Mouse (Mus musculus): ENCODE measurements around the gene Klk7.
A peak's percentile ranks its signal among the peaks of the same experiment; 100 is the strongest.

The Klk7 gene

GRCm38 (mm10) chr7:43810994-43811393 is at the start of gene Klk7:
TSS of gene Klk7 (plus strand) at chr7:43811294.
- no peak for DNase-seq

GRCm38 (mm10) chr7:43766484-43766883 is 44.6 kb upstream of the Klk7 start:
- DNase-seq = no peak

DNA sequence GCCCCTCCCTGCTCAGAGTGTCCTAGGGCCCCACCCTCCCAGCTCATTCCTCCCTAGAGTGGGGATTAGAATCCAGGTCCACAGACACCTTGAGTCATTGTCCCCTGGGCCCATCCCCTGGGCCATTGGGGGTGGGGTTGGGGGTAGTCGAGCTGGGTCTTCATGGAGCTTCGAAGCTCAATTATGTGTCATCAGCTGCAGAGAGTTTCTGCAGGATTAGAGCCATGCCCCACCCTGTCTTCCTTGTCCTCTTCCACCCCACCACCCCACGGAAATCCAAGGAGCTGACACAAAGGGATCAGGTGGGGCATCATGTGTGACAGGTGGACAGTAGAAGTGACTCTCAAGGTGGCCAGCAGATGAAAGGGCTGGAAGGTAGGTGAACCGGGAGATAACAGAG is 42.5 kb upstream of the Klk7 start, which contains the start of gene Klk12:
TSS of gene Klk12 (plus strand) at position 301 of the 400 bp plus-strand sequence.
- no peak for DNase-seq

GRCm38 (mm10) chr7:43769636-43770035 is 41.5 kb upstream of the Klk7 start:
- no peak for DNase-seq

DNA sequence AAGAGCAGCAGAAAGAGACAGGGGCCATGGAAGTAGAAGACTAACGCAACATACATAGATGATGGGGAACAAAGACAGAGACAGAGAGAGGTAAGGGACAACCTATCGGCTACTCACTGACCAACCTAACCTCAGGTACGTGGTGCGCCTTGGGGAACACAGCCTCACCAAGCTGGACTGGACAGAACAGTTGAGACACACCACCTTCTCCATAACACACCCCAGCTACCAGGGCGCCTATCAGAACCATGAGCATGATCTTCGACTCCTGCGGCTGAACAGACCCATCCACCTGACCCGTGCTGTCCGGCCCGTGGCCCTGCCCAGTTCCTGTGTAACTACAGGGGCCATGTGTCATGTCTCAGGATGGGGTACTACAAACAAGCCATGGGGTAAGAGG is 40.4 kb upstream of the Klk7 start:
- no peak for DNase-seq

GRCm38 (mm10) chr7:43771916-43772315 is 39.2 kb upstream of the Klk7 start:
- DNase-seq = no peak

DNA sequence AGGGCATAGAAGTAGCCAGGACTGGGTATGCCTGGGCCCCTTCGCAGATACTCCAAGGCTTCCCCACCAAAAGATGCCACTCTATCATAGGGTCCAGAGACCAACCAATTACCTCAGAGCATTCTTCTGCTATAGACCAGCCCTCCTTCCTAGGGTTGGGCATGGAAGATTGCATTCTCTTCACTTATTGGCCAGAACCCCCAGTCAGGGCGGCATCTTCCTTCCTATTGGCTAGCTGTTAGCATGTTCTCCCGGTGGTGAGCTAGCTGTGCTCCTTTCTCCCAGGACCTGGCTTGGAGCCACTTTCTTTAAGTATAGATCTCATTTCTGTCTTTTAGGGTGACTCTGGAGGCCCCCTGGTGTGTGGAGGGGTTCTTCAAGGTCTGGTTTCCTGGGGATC is 38.2 kb upstream of the Klk7 start:
- no peak for DNase-seq

DNA sequence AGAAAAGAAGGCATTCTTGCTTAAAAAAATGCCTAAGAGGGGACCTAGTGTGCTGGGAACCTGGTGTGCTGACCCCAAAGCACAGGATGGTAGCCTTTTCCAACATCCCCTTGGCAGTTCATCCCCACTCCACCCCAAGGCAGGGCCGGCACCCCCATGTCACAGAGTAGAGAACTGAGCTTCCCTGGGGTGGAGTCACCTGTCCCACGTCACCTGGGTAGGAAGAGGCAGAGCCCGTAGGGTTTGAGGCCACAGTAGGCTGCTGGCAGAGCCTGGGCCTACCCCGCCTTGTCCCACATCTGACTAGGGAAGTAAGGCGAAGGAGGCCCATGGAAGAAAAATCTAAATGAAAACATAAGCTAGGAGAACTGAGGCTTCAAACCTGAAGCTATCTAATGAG is 36.7 kb upstream of the Klk7 start, which contains the start of gene Klk11:
TSS of gene Klk11 (plus strand) at position 241 of the 400 bp plus-strand sequence.
- no peak for DNase-seq

GRCm38 (mm10) chr7:43774802-43775201 is 36.3 kb upstream of the Klk7 start:
- DNase-seq = no peak

DNA sequence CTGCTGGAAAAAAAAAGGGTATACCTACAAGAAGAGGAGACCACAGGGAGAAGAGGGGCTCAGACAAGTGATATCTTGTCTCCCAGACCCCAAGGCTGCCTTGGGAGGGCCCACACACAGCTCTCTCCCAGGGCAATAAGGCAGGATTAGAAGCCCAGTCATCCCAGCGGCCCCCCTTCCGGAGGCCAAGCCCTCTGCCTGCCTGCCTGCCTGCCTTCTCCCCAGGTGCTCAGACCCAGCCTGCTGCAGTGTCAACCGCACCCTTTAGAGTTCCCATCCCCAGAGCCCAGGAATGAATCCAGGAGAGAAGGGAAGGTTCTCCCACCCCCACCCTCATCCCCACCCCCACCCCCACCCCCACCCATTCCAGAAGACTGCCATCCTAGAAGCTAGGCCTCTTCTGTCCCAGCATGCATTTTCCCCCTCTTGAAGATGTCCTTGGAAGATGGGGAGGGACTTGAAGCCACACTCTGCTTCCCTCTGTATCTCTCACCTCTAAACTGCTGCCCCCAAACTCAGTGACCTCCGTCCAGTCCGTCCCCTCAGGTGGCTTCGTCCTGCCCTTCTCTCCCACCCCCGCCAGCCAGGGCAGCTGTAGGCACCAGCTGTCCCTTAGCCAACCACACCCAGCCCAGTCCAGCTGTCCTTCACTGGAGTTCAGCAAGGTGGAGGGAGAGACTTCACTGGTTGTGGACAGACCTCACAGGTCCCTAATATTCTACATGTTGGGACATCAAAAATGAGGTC is 35.6 kb upstream of the Klk7 start:
- DNase-seq = no peak

- DNase-seq = no peak
Observed at GRCm38 (mm10) chr7:43776506-43776905, 34.6 kb upstream of the Klk7 start.

DNA sequence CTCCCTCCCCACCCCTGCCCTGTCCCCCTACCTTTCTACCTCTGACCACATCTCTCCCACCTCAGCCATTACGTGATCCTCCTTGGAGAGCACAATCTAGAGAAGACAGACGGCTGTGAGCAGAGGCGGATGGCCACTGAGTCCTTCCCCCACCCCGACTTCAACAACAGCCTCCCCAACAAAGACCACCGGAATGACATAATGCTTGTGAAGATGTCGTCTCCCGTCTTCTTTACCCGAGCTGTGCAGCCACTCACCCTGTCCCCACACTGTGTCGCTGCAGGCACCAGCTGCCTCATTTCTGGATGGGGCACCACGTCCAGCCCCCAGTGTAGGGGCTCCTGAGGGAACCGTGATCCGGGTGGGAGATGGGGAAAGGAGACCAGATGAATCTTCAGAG is 33.7 kb upstream of the Klk7 start:
- no peak for DNase-seq

DNA sequence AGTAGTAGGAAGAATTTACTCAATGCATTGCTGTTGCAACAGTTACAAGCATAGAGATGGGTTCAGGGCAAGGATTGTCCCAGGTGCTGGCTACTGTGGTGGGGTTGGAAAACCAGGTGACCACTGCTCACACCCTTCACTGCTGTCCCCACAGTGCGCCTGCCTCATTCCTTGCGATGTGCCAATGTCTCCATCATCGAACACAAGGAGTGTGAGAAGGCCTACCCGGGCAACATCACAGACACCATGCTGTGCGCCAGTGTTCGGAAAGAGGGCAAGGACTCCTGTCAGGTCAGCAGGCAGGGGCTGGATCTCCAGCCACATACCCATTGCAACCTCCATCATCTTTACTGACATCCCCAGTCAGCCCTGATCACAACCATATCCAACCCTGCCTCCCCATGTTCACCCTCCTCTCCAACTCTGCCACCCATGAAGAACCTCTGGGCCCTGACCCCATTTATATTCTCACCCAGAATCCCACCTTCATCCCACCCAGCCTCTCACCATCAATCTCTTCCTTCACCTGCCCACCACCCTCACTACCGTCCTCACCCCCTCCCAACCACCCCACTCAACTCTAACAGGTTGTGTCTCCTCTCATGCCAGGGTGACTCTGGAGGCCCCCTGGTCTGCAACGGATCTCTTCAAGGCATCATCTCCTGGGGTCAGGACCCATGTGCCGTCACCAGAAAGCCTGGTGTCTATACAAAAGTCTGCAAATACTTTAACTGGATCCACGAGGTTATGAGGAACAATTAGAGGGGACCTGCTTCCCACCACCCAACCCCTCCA is 32.7 kb upstream of the Klk7 start:
- DNase-seq = no peak

GRCm38 (mm10) chr7:43780241-43780640 is 30.9 kb upstream of the Klk7 start:
- no peak for DNase-seq

- DNase-seq = no peak
Observed at GRCm38 (mm10) chr7:43780746-43781145, 30.3 kb upstream of the Klk7 start, which contains the start of gene Klk10. TSS of gene Klk10 (plus strand) at chr7:43781035.

DNA sequence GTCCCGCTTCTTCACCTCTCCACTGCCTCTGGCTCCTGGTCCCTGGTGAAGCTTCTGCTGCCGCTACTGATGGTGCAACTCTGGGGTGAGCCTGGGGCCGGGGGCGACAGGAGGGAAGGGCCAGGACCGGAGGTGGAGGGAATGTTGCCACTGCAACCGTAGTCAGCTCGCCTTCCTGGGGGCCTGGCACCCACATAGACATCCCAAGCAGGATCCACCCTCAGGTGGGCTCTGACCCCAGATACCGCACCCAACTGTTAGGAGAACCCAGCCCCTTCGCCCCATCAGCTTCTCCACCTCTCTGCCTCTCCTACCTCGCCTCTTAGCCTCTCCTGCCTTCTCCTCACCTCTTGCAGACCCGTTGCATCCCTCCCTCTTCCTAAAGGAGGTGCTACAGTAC is 29.6 kb upstream of the Klk7 start:
- DNase-seq = no peak

GRCm38 (mm10) chr7:43782275-43783265 is 28.5 kb upstream of the Klk7 start:
- DNase-seq = peak; percentile 67

DNA sequence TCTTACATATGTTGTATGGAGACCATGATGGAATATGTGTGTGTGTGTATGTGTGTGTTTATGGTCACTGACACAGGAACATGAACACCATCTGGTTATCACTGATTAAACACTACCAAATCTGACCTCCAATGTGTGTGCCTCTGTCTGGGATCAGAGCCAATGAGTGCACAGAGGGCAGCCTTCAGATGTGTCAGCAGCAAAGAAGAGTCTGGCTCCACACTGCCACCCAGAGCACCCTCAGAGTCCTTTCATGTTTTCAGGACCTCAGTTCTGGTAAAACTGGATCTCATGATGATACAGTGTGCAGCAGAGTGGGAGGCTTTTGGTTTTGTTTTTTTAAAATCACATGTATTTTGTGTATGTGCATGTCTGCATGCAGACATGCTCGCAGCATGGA is 25.8 kb upstream of the Klk7 start:
- DNase-seq = no peak

DNA sequence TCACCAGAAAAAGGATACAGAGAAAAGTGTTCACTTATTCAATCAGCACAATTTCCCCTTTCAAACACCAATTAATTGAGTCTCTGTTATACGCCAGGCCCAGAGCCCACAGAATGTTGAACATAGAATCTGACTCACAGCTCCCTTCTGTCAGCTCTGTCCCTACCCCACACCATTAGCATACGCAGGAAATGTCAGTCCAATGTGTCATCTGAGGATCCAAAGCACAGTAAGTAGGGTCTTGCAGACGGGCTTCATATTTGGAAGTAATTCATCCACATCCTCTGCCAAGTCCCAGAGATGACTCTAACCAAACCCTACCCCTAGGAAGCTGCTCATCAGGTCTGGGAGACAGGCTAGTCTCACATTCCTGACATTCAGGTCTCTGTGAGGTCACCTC is 23.0 kb upstream of the Klk7 start:
- DNase-seq = no peak

DNA sequence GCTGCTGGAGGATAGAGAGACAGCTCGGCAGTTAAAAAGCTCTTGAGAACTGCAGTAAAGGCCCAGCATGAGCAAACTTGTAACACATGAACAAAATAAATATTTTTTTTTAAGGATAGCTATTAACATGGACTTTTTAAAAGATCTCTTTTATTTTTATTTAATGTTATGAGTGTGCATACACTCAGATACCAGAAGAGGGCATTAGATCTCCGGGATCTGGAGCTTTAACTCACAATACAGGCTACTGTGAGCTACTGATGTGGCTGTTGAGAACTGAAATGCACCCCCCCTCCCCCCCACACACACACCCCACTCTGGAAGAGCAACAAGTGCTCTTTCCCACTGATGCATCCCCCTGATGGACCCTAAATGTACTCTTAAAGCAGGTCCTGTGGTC is 21.8 kb upstream of the Klk7 start:
- no peak for DNase-seq

DNA sequence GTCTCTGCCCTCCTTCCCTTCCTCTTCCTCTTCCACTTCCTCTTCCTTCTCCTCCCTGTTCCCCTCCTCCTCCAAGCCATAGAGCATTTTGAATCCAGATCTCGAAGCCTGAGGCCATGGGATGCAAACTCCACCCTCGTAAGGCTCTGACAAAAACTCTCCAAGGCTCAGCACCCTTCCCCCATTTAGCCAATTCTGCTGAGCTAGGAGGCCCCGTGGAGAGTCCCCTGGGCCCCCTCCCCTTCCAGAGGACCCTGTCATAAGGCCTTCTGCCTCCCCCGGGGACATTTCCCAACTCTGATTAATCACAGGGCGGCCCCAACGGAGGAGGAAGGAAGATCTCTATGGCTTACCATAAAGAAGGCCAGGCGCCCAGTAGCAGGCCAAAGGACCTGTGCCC is 19.5 kb upstream of the Klk7 start, which contains the start of gene Klk9:
TSS of gene Klk9 (plus strand) at position 301 of the 400 bp plus-strand sequence.
- no peak for DNase-seq

GRCm38 (mm10) chr7:43796355-43796754 is 14.7 kb upstream of the Klk7 start:
- DNase-seq = no peak

GRCm38 (mm10) chr7:43797333-43797769 is 13.7 kb upstream of the Klk7 start, which contains the start of gene Klk8:
TSS of gene Klk8 (plus strand) at chr7:43797577.
- DNase-seq = peak; percentile 24
